Mouse (Mus musculus): ENCODE measurements around the gene Spi1.

DNA sequence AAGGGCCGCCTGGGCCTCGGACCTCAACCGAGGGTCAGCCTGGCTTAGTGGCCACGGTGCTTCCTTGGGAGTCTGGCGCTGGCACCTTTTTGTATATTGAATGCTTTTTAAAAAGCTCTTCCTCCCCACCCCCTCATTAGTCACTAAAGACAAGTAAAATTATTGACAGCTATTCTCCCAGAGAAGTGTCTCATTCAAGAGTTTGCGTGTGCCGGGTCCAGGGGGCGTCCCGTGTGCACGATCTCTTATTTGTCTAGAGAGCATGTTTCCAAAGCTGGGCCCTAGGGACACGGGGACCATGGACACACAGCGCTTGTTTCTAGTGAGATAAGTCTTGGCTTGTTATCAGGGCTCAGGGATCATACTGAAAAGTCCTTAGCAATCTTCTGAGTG lies 33.4 kb downstream of the Spi1 start:
- TF ChIP-seq CTCF (IDR thresholded peaks at IDR 0.05; ENCODE audit: control insufficient read depth, insufficient read depth, low read length) = no peak
- no peak for TF ChIP-seq POLR2A (IDR thresholded peaks at IDR 0.05; ENCODE audit: borderline replicate concordance, control insufficient read depth, low read depth, low read length)

Measured in bone marrow, adult 2 months (tissue).